Mouse (Mus musculus) myocyte (in vitro differentiated cells): ENCODE measurements around the gene Phka2.

Source experiments
- CEBPB ChIP-seq: IDR thresholded peaks from 2 replicates; pipeline ENCODE4 v1.6.1; 2011; ENCODE audit warnings: mild to moderate bottlenecking, moderate library complexity; ENCODE audit not compliant: poor library complexity, insufficient read depth, severe bottlenecking
- E2F4 ChIP-seq: IDR thresholded peaks from one replicate; pipeline ENCODE4 v1.6.1; 2011; ENCODE audit warnings: mild to moderate bottlenecking, control low read depth, moderate library complexity; ENCODE audit not compliant: insufficient read depth
- MAX ChIP-seq: IDR thresholded peaks from one replicate; pipeline ENCODE4 v1.6.1; 2011; ENCODE audit warnings: low read depth, mild to moderate bottlenecking, control low read depth
- MYOD1 ChIP-seq, 3 experiments: IDR thresholded peaks; one replicate each; pipeline ENCODE4 v1.6.1; 2011; ENCODE audit warnings: control low read depth in 2 of 3, low read depth in 2 of 3, mild to moderate bottlenecking in 2 of 3, moderate library complexity in 1 of 3; ENCODE audit not compliant: insufficient read length in 2 of 3, control insufficient read depth in 1 of 3
- MYOG ChIP-seq, 3 experiments: IDR thresholded peaks; one replicate each; pipeline ENCODE4 v1.6.1; 2011; ENCODE audit warnings: control low read depth in 2 of 3, low read depth in 2 of 3, mild to moderate bottlenecking in 2 of 3; ENCODE audit not compliant: insufficient read length in 2 of 3, control insufficient read depth in 1 of 3, insufficient read depth in 1 of 3
- POLR2A ChIP-seq: IDR thresholded peaks from one replicate; pipeline ENCODE4 v1.6.1; 2011; ENCODE audit warnings: low read depth, mild to moderate bottlenecking, control low read depth, moderate library complexity; ENCODE audit not compliant: insufficient read length
- POLR2AphosphoS2 ChIP-seq: IDR thresholded peaks from one replicate; pipeline ENCODE4 v1.6.1; 2011; ENCODE audit warnings: low read depth, control low read depth; ENCODE audit not compliant: insufficient read length
- SRF ChIP-seq: IDR thresholded peaks from one replicate; pipeline ENCODE4 v1.6.1; 2011; ENCODE audit warnings: low read depth; ENCODE audit not compliant: control insufficient read depth, insufficient read length
- TCF12 ChIP-seq: IDR thresholded peaks from one replicate; pipeline ENCODE4 v1.6.1; 2011; ENCODE audit warnings: mild to moderate bottlenecking, control low read depth; ENCODE audit not compliant: poor library complexity, insufficient read depth, severe bottlenecking
- TCF3 ChIP-seq: IDR thresholded peaks from one replicate; pipeline ENCODE4 v1.6.1; 2011; ENCODE audit warnings: low read depth, control low read depth; ENCODE audit not compliant: insufficient read length
- USF1 ChIP-seq: IDR thresholded peaks from one replicate; pipeline ENCODE4 v1.6.1; 2011; ENCODE audit warnings: low read depth, mild to moderate bottlenecking, control low read depth, moderate library complexity

GRCm38 (mm10) chrX:160501095-160501494, 871 bp upstream of the Phka2 start:
- TF ChIP-seq E2F4 (no peak), POLR2A (no peak), TCF12 (no peak), MYOG (IDR thresholded peaks at IDR 0.05; ENCODE audit: control insufficient read depth in 1 of 3, insufficient read depth in 1 of 3, insufficient read length in 2 of 3, low read depth in 2 of 3) (no peak), POLR2AphosphoS2 (no peak), MAX (no peak), TCF3 (no peak), USF1 (no peak), CEBPB (no peak), MYOD1 (IDR thresholded peaks at IDR 0.05; ENCODE audit: control insufficient read depth in 1 of 3, insufficient read length in 2 of 3, low read depth in 2 of 3) (no peak), SRF (no peak)
